Mouse (Mus musculus) heart, postnatal 25 days (tissue): ENCODE data around the gene Cdh22. TPM values are rescaled to one million over a fixed set of nuclear protein-coding genes. Genes with fewer than 3 reads are reported as not detected.

Source experiments
- DNase-seq: peaks from one replicate; pipeline ENCODE4 v3.0.0; 2022; ENCODE audit warnings: low spot score
- intact Hi-C: fragments of 180-260 bp; cut with DNase I; formaldehyde crosslinking; loops from one replicate; pipeline ENCODE4 v1.15.1; 2025
- total RNA-seq, 2 experiments: library from RNA; stranded (reverse); gene quantifications; 2 replicates each; pipeline ENCODE4 v1.2.3; 2021

Gene Cdh22
- total RNA-seq, 2 experiments from 2014 or later: 0.36 to 0.42 TPM

DNA sequence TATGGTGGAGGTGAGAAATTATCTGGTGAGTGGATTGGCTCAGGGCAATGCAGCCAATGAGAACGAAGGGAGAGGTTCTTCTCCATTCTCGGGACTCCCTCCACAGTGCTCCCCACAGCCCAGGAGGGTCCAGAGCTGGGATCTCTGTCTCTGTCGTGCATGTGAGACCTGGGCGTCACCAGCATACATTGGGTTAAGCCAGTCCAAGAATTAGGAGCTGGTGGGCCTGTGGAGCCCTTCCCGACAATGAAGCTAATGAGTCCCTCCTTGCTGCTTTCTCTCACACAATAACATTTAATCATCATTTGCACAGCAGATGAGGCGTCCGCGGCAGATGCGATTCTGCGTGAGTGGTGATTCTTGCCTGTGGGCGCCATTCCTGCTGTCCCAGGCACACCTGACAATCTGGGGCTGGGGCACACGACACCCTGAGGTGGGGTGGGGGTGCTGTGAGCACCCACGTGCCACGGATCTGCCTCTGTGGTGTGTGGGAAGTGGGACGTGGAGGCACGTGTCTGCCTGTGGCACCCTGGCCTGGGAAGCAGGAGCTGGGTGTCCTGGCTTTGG is 129.1 kb downstream of the Cdh22 start:
- intact Hi-C loops: no loop called here
- no peak for DNase-seq

DNA sequence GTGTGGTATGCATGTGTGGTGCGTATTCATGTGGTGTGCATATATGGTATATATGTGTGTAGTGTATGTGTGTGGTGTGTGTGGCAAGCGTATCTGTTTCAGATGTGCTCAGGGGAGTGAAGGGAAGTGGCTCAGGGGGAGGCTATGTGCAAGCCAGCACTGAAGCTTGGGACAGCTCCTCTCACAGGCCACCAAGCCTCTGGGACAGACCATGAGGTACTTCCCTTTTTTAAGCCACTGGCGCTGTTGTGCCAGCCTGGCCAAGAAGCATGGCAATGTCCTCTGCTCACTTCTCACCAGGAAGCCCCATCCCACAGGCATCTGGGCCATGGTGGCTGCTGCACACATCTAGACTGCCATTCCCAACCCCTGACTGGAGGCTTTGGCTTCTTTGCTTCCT is 131.7 kb downstream of the Cdh22 start:
- intact Hi-C loops: no loop called here
- no peak for DNase-seq

DNA sequence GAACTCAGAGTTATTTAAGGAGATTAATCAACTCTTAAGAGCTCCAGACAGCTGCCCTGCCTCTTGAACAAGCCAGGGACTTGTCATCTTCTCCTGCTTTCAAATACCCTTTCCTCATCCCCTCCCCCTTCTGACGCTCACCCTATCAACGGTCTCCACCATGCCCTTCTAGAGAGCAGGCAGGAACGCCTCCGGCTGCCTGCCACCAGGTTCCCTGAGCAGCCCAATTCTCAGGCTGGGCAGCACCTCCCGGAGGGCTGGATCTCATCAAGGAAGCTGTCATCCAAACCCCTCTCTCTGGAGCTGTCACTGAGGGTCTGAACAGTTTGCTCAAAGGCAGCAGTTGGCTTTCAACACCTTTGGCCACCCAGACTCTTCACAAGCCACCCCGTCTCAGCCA is 133.9 kb downstream of the Cdh22 start:
- intact Hi-C loops: no loop called here
- DNase-seq: no peak

DNA sequence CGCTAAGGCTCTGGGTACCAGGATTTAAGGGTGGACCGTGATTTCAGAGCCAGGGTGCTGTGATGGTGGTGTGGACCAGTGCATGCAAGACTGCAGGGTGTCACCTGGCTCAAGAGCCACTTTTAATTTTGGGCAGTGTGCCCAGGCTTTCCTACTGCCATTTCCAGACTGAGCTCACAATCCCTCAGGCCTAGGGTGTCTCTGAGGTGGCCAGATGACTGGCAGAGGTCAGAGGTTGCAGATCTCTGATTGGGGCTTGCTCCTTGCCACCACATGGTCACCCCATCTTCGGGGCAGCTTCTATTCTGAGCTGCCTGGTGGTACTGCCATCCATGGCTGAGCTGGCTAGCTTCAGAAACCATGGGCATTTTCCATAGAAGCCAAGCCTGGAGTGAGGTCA is 135.8 kb downstream of the Cdh22 start:
- no peak for DNase-seq
- intact Hi-C loops: no loop called here

DNA sequence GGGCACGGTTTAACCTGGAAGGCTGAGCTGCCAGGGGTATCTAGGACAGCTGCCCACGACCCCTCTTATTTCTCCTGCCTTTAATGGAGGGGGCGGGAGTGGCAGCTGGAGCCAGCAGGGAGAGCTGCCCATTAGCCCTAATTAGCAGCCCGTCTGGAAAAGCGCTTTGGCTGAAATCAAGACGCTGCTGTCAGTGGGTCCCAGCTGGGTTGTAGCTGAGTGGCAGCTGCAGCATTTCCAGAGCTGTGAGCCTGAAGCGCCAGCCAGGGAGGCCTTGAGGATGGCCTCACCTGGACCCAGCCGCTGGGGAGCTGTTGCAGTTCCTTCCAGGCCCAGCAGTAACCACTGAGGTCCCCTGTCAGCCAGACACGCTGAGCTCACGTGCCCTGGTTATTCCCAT is 138.3 kb downstream of the Cdh22 start:
- intact Hi-C loops: no loop called here
- no peak for DNase-seq

DNA sequence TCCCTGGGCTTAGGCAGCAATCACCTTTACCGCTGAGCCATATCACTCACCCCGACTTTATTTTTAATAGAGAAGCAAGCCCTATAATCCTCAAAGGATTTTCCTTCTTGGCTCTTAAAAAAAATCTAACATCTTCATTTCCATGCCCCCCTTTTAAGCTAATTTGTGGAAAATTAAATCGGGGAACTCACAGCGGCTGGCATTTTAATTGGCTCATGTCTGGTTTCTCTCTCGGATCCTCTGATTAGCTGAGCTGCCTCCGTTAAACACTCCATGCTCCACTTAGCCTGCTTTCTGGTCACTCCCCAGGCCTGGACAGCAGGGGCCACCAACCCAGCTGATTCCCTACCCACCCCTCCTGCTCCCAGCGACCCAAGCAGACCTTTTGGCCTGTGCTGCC is 142.3 kb downstream of the Cdh22 start:
- intact Hi-C loops: no loop called here
- no peak for DNase-seq

DNA sequence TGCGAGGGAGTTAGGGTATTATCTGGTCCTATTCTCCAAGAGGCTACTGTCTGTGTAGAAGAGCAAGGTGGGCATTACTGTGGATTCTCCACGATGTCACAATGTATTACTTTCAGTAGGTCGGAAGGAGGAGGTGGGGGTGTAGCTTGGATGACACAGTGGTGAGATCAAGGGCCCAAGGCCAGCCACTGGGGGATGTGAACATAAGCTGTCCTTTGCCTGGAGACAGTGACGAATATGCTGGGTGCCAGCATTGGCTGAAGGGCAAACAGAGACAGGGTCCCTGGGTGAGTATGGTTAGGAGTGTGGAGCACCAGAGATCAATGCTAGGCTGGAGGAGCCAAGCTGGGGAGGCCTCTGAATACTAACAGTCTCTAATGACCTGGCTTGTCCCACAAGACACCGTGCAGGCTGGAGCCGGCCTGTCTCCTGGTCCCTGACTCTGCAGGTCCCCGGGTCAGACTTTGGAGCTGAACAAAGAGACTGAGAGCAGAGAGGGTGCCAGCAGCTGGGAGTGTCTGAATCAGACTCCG is 143.2 kb downstream of the Cdh22 start:
- DNase-seq: no peak
- intact Hi-C loops: no loop called here

DNA sequence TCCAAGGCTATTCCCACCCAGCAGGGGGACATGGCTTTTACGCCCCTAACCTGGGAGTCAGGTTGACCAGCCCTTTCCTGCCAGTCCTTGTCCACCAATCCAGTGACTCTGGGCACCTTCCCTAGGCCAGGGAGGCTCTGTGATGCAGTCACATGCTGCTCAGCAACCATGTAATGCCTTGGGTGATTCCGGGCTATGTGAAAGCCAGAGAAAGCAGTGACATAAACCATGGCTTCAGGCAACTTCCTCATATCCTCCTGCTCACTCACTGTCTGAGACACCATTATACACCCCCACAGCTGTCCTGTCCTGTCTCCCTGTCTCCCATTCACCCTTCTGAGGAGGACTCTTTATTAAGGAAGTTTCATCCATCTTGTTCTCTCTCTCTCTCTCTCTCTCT is 144.0 kb downstream of the Cdh22 start, which contains the start of gene 1700025C18Rik:
1700025C18Rik (minus strand) TSS at position 101 of the 400 bp plus-strand sequence.
- intact Hi-C loops: no loop called here

DNA sequence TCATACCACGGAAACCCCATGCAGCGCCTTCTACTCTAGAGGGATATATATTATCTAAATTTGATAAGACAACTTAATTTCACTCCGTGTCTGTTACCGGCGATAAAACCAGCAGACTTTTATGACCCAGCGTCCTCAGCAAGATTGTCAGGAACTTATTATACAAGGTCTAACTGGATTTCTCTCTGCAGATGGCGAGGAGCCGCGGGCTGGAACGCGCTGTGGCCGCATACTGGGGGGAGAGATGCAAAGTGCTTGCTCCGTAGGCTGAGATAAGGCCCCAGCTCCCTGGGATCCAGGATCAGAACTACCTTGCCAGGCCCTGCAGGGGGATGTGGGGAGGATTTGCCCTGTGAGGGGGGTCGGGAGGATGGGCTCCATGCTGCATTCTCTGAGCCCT is 145.2 kb downstream of the Cdh22 start:
- no peak for DNase-seq
- intact Hi-C loops: no loop called here

More for the DNA sequence above, 144.0 kb downstream of the Cdh22 start, which contains the start of gene 1700025C18Rik:
- DNase-seq: no peak

DNA sequence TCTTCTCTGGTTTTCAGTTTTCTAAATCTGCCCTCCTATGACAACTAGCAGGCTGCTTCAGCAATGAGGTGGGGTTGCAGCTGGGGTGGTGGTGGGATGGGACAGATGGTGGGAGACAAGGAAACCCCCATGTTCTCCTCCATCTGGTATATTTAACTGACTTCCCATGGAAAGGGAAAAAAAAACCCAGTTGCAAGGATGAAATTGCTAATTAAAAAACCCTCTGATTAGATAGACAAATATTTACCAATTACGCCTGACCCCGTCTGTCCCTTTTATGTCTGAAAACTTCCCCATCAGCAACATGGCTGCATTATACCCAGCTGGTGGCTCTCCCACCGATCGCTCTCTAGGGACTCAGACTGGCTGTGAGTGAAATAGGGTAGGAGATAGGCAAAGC is 148.0 kb downstream of the Cdh22 start:
- intact Hi-C loops: no loop called here
- DNase-seq: no peak

DNA sequence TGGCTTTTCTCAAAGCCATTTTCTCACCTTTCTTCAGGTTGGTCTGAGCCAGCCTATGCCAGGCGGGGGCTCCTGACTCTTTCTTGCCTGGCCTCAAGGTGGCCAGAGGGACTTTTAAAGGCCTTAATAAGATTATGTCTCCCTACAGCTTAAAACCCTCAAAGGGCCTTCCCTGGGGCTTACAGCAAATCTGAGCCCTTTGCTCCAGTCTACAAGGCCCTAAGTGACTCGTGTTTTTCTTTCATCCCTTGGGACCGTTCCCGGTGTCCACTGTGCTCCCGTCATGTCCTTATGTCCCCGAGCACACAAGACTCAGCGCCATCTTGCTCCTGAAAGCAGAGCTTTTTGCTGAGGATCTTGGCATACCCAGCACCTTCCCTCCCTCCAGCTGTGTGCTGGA is 153.4 kb downstream of the Cdh22 start:
- intact Hi-C loops: no loop called here
- DNase-seq: no peak

DNA sequence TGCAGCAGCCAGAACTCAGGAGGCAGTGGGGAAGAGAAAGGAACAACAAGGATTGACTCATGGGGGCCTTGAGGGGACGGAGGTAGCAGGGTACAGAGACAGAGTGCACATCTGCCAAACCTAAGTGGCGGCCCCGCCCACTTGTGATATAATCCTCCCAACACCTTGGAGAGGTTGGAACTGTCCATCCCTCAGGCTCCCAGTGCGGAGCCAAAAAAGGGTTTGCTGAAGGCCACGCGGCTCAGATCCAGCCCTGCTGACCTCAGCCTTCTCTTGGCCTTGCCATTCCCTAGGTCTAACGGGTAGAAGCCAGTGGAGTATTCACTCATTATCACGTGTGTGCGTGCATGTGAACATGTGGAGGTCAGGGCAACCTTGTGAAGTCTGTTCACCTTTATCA is 154.0 kb downstream of the Cdh22 start:
- no peak for DNase-seq
- intact Hi-C loops: no loop called here

DNA sequence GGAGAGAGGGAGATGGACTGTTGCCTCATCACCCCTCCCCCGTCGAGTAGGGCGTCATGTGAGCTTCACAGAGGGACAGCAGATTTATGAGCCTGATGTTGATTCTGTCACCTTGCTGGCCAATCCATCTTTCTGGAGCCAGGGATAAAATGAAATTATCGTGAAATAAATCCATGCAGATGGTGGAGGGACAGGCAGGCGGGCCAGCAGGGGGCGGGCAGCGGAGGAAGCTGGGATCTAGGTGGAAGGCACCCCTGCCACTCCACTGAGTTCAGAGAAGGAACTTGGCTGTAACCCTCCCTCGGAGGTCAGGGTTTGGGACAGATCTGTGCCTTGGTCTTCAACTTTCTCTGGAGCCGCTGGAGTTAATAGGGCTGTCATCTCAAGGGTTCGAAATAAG is 156.0 kb downstream of the Cdh22 start:
- no peak for DNase-seq
- intact Hi-C loops: no loop called here

DNA sequence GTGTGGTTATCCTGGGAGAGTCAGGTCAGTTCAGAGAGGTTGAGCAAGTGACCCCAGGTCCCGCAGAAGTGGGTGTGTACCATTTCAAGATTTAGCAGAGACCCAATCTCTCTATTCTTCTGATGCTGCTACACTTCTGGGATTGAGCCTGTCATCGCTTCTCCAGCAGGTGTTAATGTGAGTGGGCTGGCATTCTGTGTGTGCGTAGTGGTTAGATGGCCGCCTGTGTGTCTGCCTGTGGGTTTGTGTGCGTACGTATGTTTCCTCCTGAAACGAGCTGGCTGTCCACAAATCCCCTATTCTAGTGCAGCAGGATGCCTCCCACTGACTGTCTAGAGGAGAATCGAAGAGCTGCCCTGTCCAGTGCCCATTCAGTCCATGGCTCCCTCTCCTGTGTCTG is 156.6 kb downstream of the Cdh22 start:
- DNase-seq: no peak
- intact Hi-C loops: no loop called here

DNA sequence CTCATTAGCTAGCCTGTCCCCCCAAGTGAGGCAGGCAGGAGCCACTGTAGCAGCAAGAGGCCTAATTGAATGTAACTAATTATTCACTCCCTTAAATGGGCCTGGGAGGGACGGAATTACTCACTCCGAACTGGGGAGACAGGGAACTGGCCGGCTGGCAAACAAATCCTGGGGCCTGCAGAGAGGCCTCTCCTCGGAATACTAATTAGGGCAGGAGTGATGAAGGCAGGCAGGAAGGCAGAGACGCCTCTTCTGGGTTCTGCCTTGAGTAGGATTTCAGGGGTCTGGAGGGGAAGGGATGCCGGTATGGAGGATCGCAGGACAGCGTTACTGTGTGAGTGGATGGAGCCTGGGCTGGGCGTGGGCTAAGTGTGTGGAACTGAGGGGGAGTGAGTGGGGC is 157.6 kb downstream of the Cdh22 start:
- DNase-seq: no peak
- intact Hi-C loops: no loop called here

DNA sequence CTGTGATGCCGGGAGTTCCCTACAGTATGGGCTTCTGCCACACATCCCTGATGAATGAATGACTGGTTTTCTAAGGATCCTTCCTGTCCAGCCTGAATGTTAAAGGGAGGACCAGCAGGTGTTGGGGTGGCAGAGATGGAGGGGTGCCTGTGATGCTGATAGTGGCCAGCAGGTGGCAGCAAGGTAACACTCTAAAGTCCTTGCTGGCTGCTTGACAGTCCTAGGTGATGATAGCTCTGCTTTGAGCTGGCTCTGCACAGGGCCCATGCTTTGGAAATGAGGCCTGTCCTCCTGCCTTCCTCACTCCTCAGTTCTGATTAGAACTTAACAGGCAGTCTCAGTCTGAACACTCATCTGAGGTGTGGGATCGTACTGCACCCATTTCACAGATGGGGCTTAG is 159.7 kb downstream of the Cdh22 start:
- intact Hi-C loops: loop anchor here (1.0 to 5.0 kb wide), 7 partner anchors 38 to 412 kb away; partner anchors contain the start of genes Cdh22 and Slc12a5
- DNase-seq: peak; percentile 41

DNA sequence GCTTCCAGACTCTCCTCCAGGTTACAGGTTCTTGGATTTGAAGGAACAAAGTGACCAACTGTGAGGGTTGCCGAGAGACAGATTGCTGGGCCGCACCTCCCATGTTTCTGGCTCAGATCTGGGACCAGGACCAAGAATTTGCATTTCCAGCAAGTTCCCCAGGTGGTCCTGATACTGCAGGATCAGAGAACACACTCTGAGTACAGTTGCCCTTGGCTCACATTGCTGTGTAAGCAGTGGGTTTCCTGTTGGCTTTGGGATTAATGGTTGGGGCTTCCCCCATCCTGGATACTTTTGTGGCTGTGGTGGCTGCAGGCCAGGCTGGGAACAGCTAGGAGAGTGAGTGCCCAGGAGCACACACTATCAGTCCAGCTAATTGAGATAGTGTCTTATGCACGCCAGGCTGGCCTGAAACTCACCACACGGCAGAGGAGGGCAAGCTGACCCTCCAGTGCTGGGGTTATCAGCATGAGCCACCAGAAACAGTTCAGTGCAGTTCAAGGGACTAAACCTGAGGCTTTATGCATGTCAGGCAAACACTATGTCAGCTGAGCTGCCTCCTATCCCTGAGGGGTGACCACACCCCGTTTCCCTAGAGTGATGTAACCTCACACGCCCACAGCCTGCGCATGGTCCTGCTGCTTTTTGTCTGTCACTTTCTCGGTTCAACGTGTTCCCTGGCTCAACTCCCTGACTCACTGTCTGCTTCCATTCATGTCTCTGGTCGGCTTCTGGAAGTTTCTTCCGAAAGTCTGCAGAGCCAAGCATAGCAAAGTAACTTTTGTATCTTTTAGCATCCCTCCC is 160.4 kb downstream of the Cdh22 start:
- peak; percentile 57 for DNase-seq
- intact Hi-C loops: loop anchor here (2.0 to 5.0 kb wide), 6 partner anchors 39 to 413 kb away; partner anchors contain the start of genes Cdh22 and Slc12a5

DNA sequence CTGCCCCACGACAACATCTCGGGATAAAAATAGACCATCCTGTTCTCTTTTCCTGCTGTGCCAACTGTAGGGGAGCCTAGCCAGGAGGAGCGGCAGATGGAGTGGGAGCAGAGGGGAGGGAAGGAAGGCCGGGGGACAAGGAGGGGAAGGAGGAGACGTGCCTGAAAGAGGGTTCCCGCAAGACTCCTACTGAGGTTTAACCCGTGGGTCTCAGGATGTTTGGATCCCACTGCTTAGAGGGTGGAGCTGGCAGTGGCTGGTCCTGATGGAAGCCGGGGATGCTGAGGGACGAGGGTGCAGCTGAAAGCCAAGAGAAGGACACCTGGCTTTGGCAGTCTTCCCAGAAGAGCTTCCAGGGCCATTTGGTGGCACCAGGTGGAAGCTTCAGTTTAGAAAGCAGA is 161.3 kb downstream of the Cdh22 start:
- no peak for DNase-seq
- intact Hi-C loops: loop anchor here (5.0 kb wide), 2 partner anchors 111 to 414 kb away; partner anchors contain the start of gene Slc12a5

DNA sequence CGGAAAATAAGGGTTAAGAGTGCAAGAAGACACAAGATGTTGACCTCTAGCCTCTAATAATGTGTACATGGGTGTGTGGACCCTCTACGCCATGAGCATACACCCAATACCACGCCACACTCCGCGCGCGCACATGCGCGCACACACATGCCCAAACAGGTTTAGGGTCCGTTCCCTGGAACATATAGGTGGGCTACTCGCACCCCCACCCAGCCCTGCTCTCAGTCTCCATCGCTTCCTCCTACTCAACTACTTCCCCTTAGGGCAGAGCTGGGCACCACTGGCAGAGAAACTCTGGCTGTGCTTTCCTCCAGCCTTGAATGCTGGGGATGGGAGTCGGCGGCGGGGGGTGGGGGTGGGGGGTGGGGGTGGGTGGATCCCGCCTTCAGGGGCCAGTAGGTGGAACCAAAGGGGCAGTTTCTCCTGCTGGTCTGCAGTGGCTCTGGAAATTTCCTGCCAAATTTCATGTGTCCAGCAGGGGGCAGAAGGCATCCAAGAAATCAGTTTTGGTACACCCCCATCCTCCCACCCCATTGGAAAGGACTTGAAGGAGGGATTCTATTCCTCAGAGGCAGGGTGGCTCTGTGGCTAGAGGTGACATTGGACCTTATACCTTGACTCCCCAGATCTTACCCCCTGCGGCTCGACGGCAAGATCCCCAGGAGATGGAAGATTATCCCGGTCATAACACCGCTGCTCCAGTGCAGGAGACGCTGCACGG is 164.4 kb downstream of the Cdh22 start:
- intact Hi-C loops: loop anchor here (5.0 kb wide), 2 partner anchors 108 to 417 kb away; partner anchors contain the start of gene Slc12a5

DNA sequence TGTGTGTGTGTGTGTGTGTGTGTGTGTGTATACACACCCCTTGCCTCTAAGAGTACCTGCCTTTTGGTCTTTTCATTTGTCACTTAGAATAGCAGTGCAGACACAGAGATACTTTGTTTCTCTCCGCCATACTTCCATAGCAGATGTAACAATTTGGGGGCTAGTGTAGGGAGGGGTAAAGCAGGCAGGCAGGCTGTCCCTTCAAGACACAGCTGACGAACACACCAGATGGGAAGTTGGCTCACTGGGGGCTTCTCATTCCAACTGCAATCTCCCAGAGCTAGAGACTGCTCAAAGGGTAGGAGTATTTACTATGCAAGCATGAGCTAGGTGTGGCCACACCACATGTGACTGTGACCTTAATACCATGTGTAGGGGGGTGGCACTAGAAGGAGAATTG is 165.8 kb downstream of the Cdh22 start:
- intact Hi-C loops: no loop called here
- no peak for DNase-seq

More for the DNA sequence above, 164.4 kb downstream of the Cdh22 start:
- DNase-seq: no peak
